12 mouse cellular contexts compared by ENCODE assay signal in the genomic region with DNA sequence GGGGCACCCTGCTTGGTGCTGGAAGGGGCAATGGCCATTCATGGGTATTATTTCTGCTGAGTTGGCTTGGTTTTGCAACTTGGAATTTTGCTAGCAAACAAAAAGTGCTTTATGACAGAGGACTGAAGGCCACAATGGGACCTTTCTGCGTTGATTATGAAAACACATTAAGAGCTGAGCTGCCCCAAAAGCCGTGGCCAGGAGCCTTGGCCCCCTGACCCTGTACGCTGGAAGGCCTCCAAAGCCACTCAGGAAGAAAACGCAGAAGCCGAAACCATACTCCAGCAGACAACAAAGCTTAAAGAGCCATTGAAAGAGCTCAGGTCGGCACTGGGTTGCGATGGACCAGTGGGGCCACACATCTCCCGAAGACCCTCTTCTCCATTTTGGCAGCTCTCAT. TPM values are rescaled to one million over a fixed set of nuclear protein-coding genes. Genes with fewer than 3 reads are reported as not detected.
DNase-seq lines count a peak whose midpoint lies in the region; ATAC-seq and TF ChIP-seq lines count a peak whose summit lies in the region.
"Had no signal": no experiment of that assay in that cellular context is flagged by ENCODE, and none has a peak within 500 bp of the region (broad histone marks: within the 10 kb centered on the region; RNA-seq: fewer than 3 reads in every experiment).

No protein-coding gene starts in this region.

- H3K27ac ChIP-seq in heart, embryonic 10.5 days: peak overlapping the region; percentile 66; the same call in 1 of the 2 replicates
- 0 out of 2 replicates have a peak overlapping the region, but pooled peaks have one; percentile 23 for H3K27ac ChIP-seq in neural tube, embryonic 13.5 days (replicated peaks)
- H3K27ac ChIP-seq in neural tube, embryonic 15.5 days (replicated peaks): no peak overlapping the region
- 0 out of 2 replicates have a peak overlapping the region, but pooled peaks have one; percentile 32 for H3K27ac ChIP-seq in intestine, embryonic 15.5 days
- H3K27ac ChIP-seq in small intestine, adult 2 months (ENCODE audit: insufficient read depth, low read depth, low read length): peak overlapping the region; percentile 42; the same call in 1 of the 2 replicates

- H3K4me1 ChIP-seq in heart, embryonic 10.5 days: peaks cover 69% of the 10 kb centered on the region
- H3K4me1 ChIP-seq in neural tube, embryonic 13.5 days (replicated peaks): peaks cover 54% of the 10 kb centered on the region
- peaks cover 39% of the 10 kb centered on the region for H3K4me1 ChIP-seq in neural tube, embryonic 15.5 days
- H3K4me1 ChIP-seq in intestine, embryonic 15.5 days (replicated peaks): peaks cover 66% of the 10 kb centered on the region
- peaks cover 27% of the 10 kb centered on the region for H3K4me1 ChIP-seq in small intestine, adult 2 months (ENCODE audit: control insufficient read depth, insufficient read depth, insufficient read length, low read length)

- H3K9me3 ChIP-seq in heart, embryonic 10.5 days: no peaks in the 10 kb centered on the region
- no peaks in the 10 kb centered on the region for H3K9me3 ChIP-seq in neural tube, embryonic 13.5 days
- H3K9me3 ChIP-seq in neural tube, embryonic 15.5 days (replicated peaks): no peaks in the 10 kb centered on the region
- no peaks in the 10 kb centered on the region for H3K9me3 ChIP-seq in intestine, embryonic 15.5 days

- H3K36me3 ChIP-seq in heart, embryonic 10.5 days: no peaks in the 10 kb centered on the region
- no peaks in the 10 kb centered on the region for H3K36me3 ChIP-seq in neural tube, embryonic 13.5 days
- no peaks in the 10 kb centered on the region for H3K36me3 ChIP-seq in neural tube, embryonic 15.5 days
- H3K36me3 ChIP-seq in intestine, embryonic 15.5 days: no peaks in the 10 kb centered on the region
- peaks cover 17% of the 10 kb centered on the region for H3K36me3 ChIP-seq in small intestine, adult 2 months (ENCODE audit: control insufficient read depth, insufficient read depth, low read length)

- no peak for TF ChIP-seq CTCF in small intestine, adult 2 months (IDR thresholded peaks at IDR 0.05; ENCODE audit: extremely low read depth, insufficient read length, insufficient replicate concordance, low read depth, low read length)

- DNase-seq in heart, embryonic 10.5 days (ENCODE audit: low spot score): no peak
- DNase-seq in heart, postnatal 10 days: no peak
- no peak for DNase-seq in retina, embryonic 14.5 days (ENCODE audit: low spot score)
- DNase-seq in c-Kit-positive CD71-positive TER-119-positive erythroid progenitor cells, embryonic 14.5 days (ENCODE audit: low spot score): no peak
- DNase-seq: cerebellum, postnatal 25 days; thymus, postnatal 25 days had no signal

- intact Hi-C loops in heart, postnatal 10 days (cut with DNase I): no loop called here

- no peak overlapping the region for H3K4me2 ChIP-seq in neural tube, embryonic 13.5 days
- no peak overlapping the region for H3K4me2 ChIP-seq in neural tube, embryonic 15.5 days
- H3K4me2 ChIP-seq in intestine, embryonic 15.5 days (replicated peaks): no peak overlapping the region

- 78% methylated on average over 8 of the region's 8 CpGs for WGBS in heart, embryonic 10.5 days
- 46% methylated on average over 8 of the region's 8 CpGs for WGBS in neural tube, embryonic 13.5 days
- WGBS in neural tube, embryonic 15.5 days: 42% methylated on average over 8 of the region's 8 CpGs
- WGBS in intestine, embryonic 15.5 days: 61% methylated on average over 8 of the region's 8 CpGs
- WGBS in small intestine, adult 2 months: 65% methylated on average over 8 of the region's 8 CpGs

- no peaks in the 10 kb centered on the region for H3K27me3 ChIP-seq in heart, embryonic 10.5 days (ENCODE audit: insufficient read depth, poor library complexity, severe bottlenecking)
- H3K27me3 ChIP-seq in neural tube, embryonic 13.5 days: no peaks in the 10 kb centered on the region
- H3K27me3 ChIP-seq in neural tube, embryonic 15.5 days (replicated peaks): no peaks in the 10 kb centered on the region
- H3K27me3 ChIP-seq in intestine, embryonic 15.5 days (replicated peaks): no peaks in the 10 kb centered on the region
- no peaks in the 10 kb centered on the region for H3K27me3 ChIP-seq in small intestine, adult 2 months (ENCODE audit: control insufficient read depth, insufficient read depth, low read length)

- ATAC-seq in neural tube, embryonic 13.5 days (ENCODE audit: low read depth): no peak
- no peak for ATAC-seq in neural tube, embryonic 15.5 days (ENCODE audit: low FRiP score)
- no peak for ATAC-seq in intestine, embryonic 15.5 days
- ATAC-seq: forebrain, embryonic 14.5 days; hindbrain, embryonic 16.5 days had no signal

- no peak overlapping the region for H3K4me3 ChIP-seq in heart, embryonic 10.5 days
- no peak overlapping the region for H3K4me3 ChIP-seq in neural tube, embryonic 13.5 days
- H3K4me3 ChIP-seq in neural tube, embryonic 15.5 days (replicated peaks): no peak overlapping the region
- no peak overlapping the region for H3K4me3 ChIP-seq in intestine, embryonic 15.5 days (replicated peaks)
- H3K4me3 ChIP-seq in small intestine, adult 2 months (ENCODE audit: low read depth, low read length): no peak overlapping the region

- no peak for TF ChIP-seq POLR2A in small intestine, adult 2 months (IDR thresholded peaks at IDR 0.05; ENCODE audit: low read depth, low read length)

- H3K9ac ChIP-seq in neural tube, embryonic 13.5 days: no peak overlapping the region
- no peak overlapping the region for H3K9ac ChIP-seq in neural tube, embryonic 15.5 days (replicated peaks)
- H3K9ac ChIP-seq in intestine, embryonic 15.5 days: peak overlapping the region; percentile 13; the same call in 1 of the 2 replicates

RNA-seq across cellular contexts. Expression of a gene that starts 47.2 kb away (rescaled TPM):
- polyA plus RNA-seq in heart, embryonic 10.5 days (2016; fragmentation: Nextera tagmentation; extraction: Ambion mirVana): 1.9 and 3.3 TPM in 2 replicates
- total RNA-seq in heart, postnatal 10 days (2021): 10 to 100 TPM; 10.4 to 11.9 TPM
- 4.6 and 4.8 TPM in 2 replicates for polyA plus RNA-seq in neural tube, embryonic 13.5 days (2015; fragmentation: Nextera tagmentation; extraction: Ambion mirVana)
- polyA plus RNA-seq in neural tube, embryonic 15.5 days (2015; fragmentation: Nextera tagmentation; extraction: Ambion mirVana): 4.5 and 5.8 TPM in 2 replicates
- 3.5 and 4.4 TPM in 2 replicates for polyA plus RNA-seq in intestine, embryonic 15.5 days (2015; fragmentation: Nextera tagmentation; extraction: Ambion mirVana)
- 43.9 and 106 TPM in 2 replicates for polyA plus RNA-seq in small intestine, adult 2 months (2012; rRNA removed)
